17 mouse cellular contexts compared by ENCODE assay signal in genomic region chrX:48071961-48072360, GRCm38 (mm10). TPM values are rescaled to one million over a fixed set of nuclear protein-coding genes. Genes with fewer than 3 reads are reported as not detected.
"Had no signal": no experiment of that assay in that cellular context is flagged by ENCODE, and none has a peak within 500 bp of the region (broad histone marks: within the 10 kb centered on the region; RNA-seq: fewer than 3 reads in every experiment).

No protein-coding gene starts in this region.

- H3K27ac ChIP-seq: lung, embryonic 15.5 days; macrophage; midbrain, embryonic 13.5 days; midbrain, embryonic 15.5 days; neural tube, embryonic 12.5 days; stomach, embryonic 15.5 days; stomach, postnatal 0 days had no signal

- H3K36me3 ChIP-seq: lung, embryonic 15.5 days; midbrain, embryonic 13.5 days; midbrain, embryonic 15.5 days; neural tube, embryonic 12.5 days; stomach, embryonic 15.5 days had no signal

- H3K27me3 ChIP-seq: lung, embryonic 15.5 days; midbrain, embryonic 15.5 days; neural tube, embryonic 12.5 days had no signal

- H3K4me3 ChIP-seq: lung, embryonic 15.5 days; megakaryocyte, embryonic 14.5 days; midbrain, embryonic 13.5 days; midbrain, embryonic 15.5 days; neural tube, embryonic 12.5 days; stomach, embryonic 15.5 days had no signal

- DNase-seq: lung, adult 2 months; lung, postnatal 14 days; lung, postnatal 36 days; right cerebral cortex, postnatal 14 days; thymus, adult 2 months; thymus, postnatal 25 days; thymus, postnatal 4 days had no signal

- H3K9me3 ChIP-seq: lung, embryonic 15.5 days; megakaryocyte, embryonic 14.5 days; midbrain, embryonic 13.5 days; midbrain, embryonic 15.5 days; neural tube, embryonic 12.5 days; stomach, embryonic 15.5 days had no signal

- H3K4me1 ChIP-seq: lung, embryonic 15.5 days; midbrain, embryonic 13.5 days; midbrain, embryonic 15.5 days; neural tube, embryonic 12.5 days; stomach, embryonic 15.5 days had no signal

RNA-seq across cellular contexts. Expression of gene Xpnpep2, which starts 36.6 kb away (rescaled TPM):
- total RNA-seq: megakaryocyte progenitor cell, adult 5-6 weeks; monocyte, adult 5-6 weeks had no signal
- polyA plus RNA-seq: macrophage had no signal
